Mouse (Mus musculus): ENCODE results near the gene Hypk.

The Hypk gene

GRCm38 (mm10) chr2:121452990-121453389 is at the start of gene Hypk:
Gene Hypk, plus strand, starts transcription at chr2:121453290.
- no peak for DNase-seq (ENCODE audit: low read depth, low spot score)

GRCm38 (mm10) chr2:121403296-121403695 is 49.8 kb upstream of the Hypk start:
- DNase-seq (ENCODE audit: low read depth, low spot score) = no peak

- DNase-seq (ENCODE audit: low read depth, low spot score) = peak; percentile 51
Measured at GRCm38 (mm10) chr2:121408160-121408559, 44.9 kb upstream of the Hypk start.

DNA sequence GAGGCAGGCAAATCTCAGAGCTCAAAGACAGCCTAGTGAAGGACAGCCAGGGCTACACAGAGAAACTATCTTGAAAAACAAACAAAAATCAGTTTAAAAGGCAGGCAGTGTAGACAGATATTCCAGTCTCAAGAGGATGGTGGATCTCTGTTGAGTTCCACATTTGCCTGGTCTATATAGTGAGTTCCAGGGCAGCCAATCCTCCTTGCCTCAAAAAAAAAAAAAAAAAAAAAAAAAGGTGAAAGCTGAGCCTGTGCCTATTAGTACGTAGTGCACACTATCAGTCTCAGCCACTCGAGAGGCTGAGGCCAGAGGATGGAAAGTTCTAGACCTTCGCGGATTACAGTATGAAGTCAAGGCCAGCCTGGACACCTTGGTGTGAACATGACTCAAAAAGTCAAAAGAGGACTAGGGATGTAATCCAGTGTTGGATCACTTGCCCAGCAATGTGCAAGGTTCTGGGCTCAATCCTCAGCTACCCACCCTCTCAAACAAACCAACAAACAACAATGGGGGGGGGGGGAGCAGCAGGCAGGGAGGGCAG is 40.2 kb upstream of the Hypk start:
- DNase-seq (ENCODE audit: low read depth, low spot score) = no peak

GRCm38 (mm10) chr2:121413387-121414042 is 39.6 kb upstream of the Hypk start, which contains the start of the genes Pdia3 and Catsper2:
Gene Pdia3, plus strand, starts transcription at chr2:121413775.
Gene Catsper2, minus strand, starts transcription at chr2:121413792.
- peak; percentile 93 for DNase-seq (ENCODE audit: low read depth, low spot score)

DNA sequence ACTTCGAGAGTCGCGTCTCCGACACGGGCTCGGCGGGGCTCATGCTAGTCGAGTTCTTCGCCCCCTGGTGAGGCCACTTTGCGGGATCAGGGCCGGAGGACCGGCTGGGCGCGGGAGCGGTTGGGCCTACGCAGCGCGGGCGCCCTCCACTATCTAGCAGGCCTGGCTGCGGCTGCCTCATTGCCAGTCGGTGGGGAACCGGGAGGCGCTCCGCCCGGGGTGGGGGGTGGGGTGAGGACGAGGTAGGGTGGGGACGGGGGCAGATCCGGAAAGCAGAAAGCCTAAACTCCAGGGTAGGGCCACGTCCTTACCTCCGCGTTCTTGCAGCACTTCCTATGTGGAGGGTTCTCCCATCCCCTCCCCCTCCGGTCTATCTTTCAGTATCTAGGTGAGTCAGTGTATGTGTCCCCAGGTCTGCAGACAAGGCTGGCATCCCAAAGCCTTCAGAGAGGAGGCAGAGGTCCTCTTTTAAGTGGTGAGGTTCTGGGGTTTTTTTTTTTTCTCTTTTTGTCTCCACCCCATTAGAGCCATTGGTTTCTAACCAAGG is 38.9 kb upstream of the Hypk start:
- peak; percentile 35 for DNase-seq (ENCODE audit: low read depth, low spot score)

- DNase-seq (ENCODE audit: low read depth, low spot score) = no peak
Measured at GRCm38 (mm10) chr2:121415103-121415502, 38.0 kb upstream of the Hypk start.

DNA sequence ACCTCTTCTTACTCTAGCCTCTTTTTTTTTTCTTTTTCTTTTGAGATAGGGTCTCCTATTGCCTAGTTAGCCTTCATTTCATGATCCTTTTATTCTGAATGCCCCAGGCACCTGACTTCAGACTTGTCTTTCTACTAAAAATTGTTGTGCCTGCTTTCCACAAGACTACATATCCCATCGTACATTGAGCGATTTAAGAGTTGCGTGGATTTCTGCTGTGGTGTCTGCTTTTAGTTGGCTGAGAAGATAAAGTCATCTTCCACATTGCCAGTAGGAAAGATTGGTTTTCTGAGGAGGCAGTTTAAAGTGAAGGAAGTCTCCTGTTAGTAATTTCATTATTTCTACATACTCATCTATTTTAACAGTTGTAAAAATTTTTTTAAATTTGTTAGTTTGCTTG is 37.5 kb upstream of the Hypk start:
- DNase-seq (ENCODE audit: low read depth, low spot score) = no peak

DNA sequence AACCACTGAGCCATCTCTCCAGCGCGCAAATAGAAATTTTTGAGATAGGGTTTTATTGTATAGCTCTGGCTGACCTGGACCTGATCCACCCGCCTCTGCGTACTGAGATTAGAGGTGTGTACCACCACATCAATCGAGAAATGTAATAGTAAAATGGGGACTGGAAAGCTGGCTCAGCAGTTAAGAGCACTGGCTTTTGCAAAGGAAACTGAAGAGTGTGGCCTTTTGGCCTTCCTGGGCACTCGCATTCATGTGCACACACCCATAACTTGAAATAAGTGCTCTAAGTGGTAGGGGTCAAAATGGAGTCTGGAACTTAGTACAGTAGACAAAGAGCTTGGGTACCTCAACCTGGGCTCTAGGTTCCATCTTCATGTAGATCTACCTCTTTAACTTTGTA is 36.7 kb upstream of the Hypk start:
- DNase-seq (ENCODE audit: low read depth, low spot score) = no peak

DNA sequence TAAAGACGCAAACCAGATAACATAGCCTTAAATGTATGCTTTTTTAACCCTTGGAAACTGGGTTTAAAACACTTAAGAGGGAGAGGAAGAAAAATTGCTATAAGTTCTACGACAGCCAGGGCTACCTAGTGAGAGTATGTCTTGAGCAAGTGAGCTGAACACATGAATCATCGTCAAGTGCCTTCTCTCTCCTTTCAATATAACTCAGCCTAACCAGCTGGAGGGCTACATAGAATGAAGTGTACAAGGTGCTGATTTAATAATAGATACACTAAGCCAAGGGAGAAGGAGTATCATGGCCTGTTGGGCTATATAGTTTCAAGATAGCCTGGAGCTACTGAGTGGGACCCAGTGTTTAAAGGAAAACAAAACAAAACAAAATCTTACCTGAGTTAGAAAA is 34.6 kb upstream of the Hypk start:
- no peak for DNase-seq (ENCODE audit: low read depth, low spot score)

GRCm38 (mm10) chr2:121423166-121423565 is 29.9 kb upstream of the Hypk start:
- DNase-seq (ENCODE audit: low read depth, low spot score) = no peak

DNA sequence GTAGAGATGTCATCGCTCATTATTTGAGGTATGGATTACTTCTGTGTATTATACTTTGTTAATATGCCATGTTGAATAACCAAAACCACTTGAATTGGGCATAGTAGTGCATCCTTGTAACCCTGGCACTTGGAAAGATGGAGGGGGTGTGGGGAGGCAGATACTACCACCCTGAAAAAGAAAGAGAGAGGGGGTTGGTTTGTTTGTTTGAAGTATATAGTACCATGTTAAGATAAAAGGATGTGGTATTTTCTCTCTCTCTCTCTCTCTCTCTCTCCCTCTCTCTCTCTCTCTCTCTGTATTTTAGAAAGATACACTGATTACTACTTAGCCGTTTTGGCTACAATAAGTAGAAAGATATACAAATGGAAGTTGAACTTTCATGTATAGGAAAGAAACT is 27.2 kb upstream of the Hypk start:
- DNase-seq (ENCODE audit: low read depth, low spot score) = no peak

DNA sequence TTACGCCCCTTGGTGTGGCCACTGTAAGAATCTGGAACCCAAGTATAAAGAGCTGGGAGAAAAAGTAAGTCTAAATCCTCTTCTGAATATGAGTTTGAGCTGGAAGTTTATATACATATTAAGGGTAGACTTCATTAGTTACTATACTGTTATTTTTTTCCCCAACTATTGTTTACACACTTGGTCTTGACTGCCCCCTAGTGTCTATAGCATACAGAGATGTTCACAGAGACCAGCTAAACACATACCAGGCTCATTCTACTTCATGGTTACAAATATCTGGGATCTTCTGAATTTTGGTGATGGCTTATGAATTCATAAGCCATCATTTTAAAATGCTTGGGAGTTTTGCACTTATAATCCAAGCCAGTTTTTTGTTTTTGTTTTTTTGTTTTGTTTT is 18.2 kb upstream of the Hypk start:
- no peak for DNase-seq (ENCODE audit: low read depth, low spot score)

DNA sequence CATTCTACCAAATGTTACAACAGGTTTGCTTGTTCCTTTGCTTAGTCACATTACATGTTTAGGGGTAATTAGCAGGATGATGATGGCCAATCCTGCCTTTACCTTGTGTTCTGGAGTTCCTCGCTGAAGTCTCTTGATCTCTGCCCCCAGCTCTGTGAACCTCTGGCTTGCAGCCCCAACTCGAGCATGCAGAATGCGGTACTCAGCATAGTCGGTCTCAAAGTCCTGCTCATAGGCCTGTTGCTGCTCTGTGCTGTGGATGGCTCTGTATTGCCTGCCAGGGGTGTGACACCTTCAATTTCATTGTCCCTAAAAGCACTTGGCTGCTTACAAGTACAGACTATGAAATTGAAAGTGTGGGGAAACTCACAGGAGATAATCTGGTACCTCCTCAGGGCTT is 13.3 kb upstream of the Hypk start:
- no peak for DNase-seq (ENCODE audit: low read depth, low spot score)

DNA sequence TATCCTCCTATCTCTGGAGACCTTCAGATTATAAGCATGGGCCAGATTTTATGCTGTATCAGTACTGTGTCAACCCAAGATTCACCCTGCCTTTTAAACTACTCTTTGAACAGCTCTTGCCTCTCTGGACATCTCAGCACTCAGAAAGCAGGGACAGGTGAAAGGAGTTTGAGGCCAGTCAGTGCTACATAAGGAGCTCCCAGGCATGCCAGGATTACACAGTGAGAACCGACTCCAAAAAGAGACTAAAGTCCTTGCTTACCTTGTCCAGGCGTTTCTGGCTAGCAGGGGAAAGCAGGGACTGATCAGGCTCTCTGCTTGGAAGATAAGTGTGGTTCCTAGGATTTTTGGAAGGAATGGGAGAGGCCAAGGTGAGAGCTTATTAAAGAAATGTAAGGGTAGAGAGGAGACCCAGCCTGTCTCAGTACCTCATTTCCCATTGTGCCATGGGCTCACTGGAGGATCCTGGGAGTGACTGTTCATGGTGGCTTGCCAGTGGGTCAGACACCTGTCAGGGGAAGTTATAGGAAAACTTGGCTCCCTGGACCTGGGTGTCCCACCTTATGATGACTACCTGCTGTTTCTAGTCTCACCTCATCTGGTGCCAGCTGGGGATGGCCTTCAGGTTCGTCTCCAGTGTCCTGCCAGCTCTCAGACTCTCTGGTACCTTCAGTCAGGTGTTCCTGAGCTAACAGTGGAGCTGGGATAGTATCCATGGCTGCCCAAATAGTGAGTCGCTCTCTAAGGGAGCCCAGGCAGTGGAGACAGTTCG is 12.1 kb upstream of the Hypk start:
- DNase-seq (ENCODE audit: low read depth, low spot score) = no peak

- DNase-seq (ENCODE audit: low read depth, low spot score) = no peak
Measured at GRCm38 (mm10) chr2:121441800-121442199, 11.3 kb upstream of the Hypk start.

DNA sequence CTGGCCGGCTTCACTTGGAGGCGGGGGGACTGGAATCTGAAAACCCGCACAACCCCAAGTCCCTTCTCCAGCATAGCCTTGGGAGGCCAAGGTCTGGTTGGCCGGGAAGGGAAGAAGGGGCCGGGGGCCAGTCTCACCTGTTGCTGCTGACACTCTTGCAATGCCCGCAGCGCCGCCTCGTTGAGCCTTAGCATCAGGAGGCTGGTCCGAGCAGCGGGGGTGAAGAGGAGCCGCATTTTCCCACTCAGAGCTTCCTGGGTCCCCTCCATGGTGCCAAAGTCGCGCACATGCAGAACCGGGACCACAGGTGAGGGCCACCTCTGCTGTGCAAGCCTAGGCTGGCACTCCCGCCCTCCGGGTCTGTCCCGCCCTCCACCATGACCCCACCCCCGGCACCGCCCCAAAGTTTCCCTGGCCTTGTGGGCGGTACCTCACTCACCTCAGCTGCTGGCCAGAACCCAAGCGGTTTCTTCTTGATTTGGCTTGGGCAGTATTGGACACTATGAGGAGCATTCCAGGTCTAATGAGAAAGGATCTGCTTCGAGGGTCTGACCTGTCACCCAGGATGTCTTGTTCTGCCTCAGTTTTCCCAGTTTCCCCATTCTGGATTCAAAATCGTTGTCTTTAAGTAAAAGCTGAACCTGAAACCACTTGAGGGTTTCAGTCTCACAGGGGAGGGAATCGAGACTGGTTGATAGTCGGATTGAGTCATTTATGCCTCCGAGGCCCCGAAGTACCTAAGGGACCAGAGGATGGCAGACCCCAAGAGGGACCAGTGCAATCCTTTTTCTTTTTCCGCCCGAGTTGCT is 10.6 kb upstream of the Hypk start:
- DNase-seq (ENCODE audit: low read depth, low spot score) = peak; percentile 61

- DNase-seq (ENCODE audit: low read depth, low spot score) = no peak
Measured at GRCm38 (mm10) chr2:121443068-121443349, 10.1 kb upstream of the Hypk start.

DNA sequence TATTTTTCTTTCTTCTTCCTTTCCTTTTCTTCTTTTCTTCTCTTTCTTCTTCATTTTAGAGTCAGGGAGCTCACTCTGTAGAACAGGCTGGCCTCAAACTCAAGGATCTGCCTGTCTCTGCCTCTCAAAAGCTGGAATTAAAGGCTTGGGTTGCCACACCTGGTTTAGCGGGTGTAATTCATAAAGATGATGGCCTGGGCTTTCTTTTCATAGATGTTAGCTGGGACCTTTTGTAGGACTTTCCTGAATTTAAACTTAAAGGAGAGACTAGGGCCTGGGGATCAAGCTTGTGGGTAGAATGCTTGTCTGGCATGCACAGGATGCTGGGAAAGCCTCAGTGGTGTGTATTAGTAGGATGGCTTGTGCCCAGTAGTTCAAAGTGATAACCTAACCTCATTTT is 8.9 kb upstream of the Hypk start, which contains the start of gene Ell3:
TSS of gene Ell3 (minus strand) at position 101 of the 400 bp plus-strand sequence.
- no peak for DNase-seq (ENCODE audit: low read depth, low spot score)

DNA sequence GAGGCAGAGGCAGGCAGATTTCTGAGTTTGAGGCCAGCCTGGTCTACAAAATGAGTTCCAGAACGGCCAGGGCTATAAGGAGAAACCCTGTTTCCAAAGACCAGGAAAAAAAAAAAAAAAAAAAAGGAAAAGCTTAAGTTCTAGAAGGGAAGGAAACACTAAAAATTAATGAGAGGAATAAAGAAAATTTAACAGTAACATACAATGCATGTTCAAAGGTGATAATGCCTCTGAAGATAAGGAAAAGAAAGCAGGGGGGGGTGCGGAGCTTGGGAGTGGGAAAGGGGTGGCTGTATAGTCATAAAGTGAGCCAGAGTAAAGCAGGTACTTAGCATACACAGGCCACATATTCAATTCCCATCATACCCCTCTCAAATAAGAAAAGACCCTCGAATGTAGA is 8.0 kb upstream of the Hypk start:
- DNase-seq (ENCODE audit: low read depth, low spot score) = no peak

- no peak for DNase-seq (ENCODE audit: low read depth, low spot score)
Measured at GRCm38 (mm10) chr2:121446506-121446905, 6.6 kb upstream of the Hypk start.

- no peak for DNase-seq (ENCODE audit: low read depth, low spot score)
Measured at GRCm38 (mm10) chr2:121447006-121447405, 6.1 kb upstream of the Hypk start.
